Mouse (Mus musculus) hindbrain, embryonic 15.5 days (tissue): ENCODE data around the gene Calhm1. TPM values are rescaled to one million over a fixed set of nuclear protein-coding genes. Genes with fewer than 3 reads are reported as not detected.
"Not testable (repeated sequence)": the region's sequence is repeated elsewhere in the genome, so short reads cannot be mapped to it uniquely, and the experiment has no call there.

ENCODE experiments used
- ATAC-seq: fragments of 200-750 bp; cut with Nextera tagmentation; 2 replicates; pipeline ENCODE4 v1.8.0; 2017; ENCODE audit warnings: low read depth, moderate number of reproducible peaks, moderate TSS enrichment; ENCODE audit not compliant: low FRiP score
- H3K27ac ChIP-seq: fragments of 300-500 bp; sonication (generic); replicated peaks from 2 replicates; pipeline ENCODE4 v1.5.1; 2015; ENCODE audit warnings: mild to moderate bottlenecking, inconsistent platforms
- H3K27me3 ChIP-seq: fragments of 300-500 bp; sonication (generic); 2 replicates; pipeline ENCODE4 v1.6.1; 2015; ENCODE audit warnings: control low read depth, inconsistent platforms
- H3K36me3 ChIP-seq: fragments of 300-500 bp; sonication (generic); 2 replicates; pipeline ENCODE4 v1.6.1; 2015; ENCODE audit warnings: control low read depth, inconsistent platforms
- H3K4me1 ChIP-seq: fragments of 300-500 bp; sonication (generic); replicated peaks from 2 replicates; pipeline ENCODE4 v1.6.1; 2015; ENCODE audit warnings: control low read depth, inconsistent platforms
- H3K4me2 ChIP-seq: fragments of 300-500 bp; sonication (generic); 2 replicates; pipeline ENCODE4 v1.6.1; 2015; ENCODE audit warnings: moderate library complexity, mild to moderate bottlenecking, inconsistent platforms
- H3K4me3 ChIP-seq: fragments of 300-500 bp; sonication (generic); 2 replicates; pipeline ENCODE4 v1.5.1; 2015; ENCODE audit warnings: mild to moderate bottlenecking, inconsistent platforms
- H3K9ac ChIP-seq: fragments of 300-500 bp; sonication (generic); 2 replicates; pipeline ENCODE4 v1.6.1; 2015; ENCODE audit warnings: inconsistent platforms
- H3K9me3 ChIP-seq: fragments of 300-500 bp; sonication (generic); 2 replicates; pipeline ENCODE4 v1.6.1; 2016; ENCODE audit warnings: control low read depth, inconsistent platforms
- WGBS: fragments of 180-500 bp; shearing (Covaris S2); methylation state at CpG from one replicate; pipeline ENCODE4 v1.1.7; 2015; 5-methylcytosine and 5-hydroxymethylcytosine counted together
- polyA plus RNA-seq: library from polyadenylated mRNA; unstranded; fragments of >200 nt; fragmentation: Nextera tagmentation; extraction: Ambion mirVana; gene quantifications from 2 replicates; pipeline ENCODE4 v1.2.1, GENCODE M21; 2015

Gene Calhm1
- polyA plus RNA-seq, 1 experiment from 2014 or later = not detected

GRCm38 (mm10) chr19:47149854-47150253 is 5.8 kb upstream of the Calhm1 start:
- H3K9ac ChIP-seq = no peak overlapping the region
- ATAC-seq = no peak
- H3K4me2 ChIP-seq = no peak overlapping the region
- no peaks in the 10 kb centered on the region for H3K9me3 ChIP-seq
- 68% methylated on average over 4 of the region's 4 CpGs for WGBS
- H3K4me3 ChIP-seq = no peak overlapping the region
- no peak overlapping the region for H3K27ac ChIP-seq
- peaks cover 9% of the 10 kb centered on the region for H3K4me1 ChIP-seq
- H3K27me3 ChIP-seq = no peaks in the 10 kb centered on the region
- H3K36me3 ChIP-seq = no peaks in the 10 kb centered on the region

DNA sequence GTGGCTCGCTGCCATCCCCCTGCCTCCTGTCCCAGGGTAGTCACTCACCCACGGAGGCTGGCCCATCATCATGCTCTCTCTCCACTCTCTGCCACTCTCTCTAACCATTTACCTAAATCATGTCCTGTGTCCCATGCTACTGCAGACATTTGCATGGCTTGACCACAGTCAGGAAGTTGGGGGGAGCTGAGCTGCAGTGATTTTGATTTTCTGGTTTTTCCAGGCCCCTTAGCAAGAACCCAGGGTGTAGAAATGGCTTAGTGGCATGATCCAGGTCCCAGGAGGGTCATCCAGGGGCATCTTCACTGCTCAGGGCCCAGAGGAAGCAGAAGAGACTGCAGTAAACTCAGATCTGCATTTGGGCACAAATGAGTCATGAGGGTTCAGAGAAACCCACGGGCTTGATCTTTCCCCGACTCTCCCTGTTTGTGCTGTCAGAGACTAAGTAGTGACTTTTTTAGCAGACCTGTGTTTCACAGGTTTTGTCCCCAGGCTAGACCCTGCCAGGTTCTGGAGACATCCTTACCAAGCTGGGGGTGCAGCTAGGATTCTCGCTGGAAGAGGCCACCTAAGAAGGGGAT is 4.3 kb upstream of the Calhm1 start:
- H3K9me3 ChIP-seq = no peaks in the 10 kb centered on the region
- no peaks in the 10 kb centered on the region for H3K27me3 ChIP-seq
- H3K4me2 ChIP-seq = no peak overlapping the region
- no peak overlapping the region for H3K27ac ChIP-seq
- no peak overlapping the region for H3K4me3 ChIP-seq
- H3K4me1 ChIP-seq = peaks cover 9% of the 10 kb centered on the region
- no peak overlapping the region for H3K9ac ChIP-seq
- WGBS = 79% methylated on average over 5 of the region's 5 CpGs
- H3K36me3 ChIP-seq = no peaks in the 10 kb centered on the region
- no peak for ATAC-seq

DNA sequence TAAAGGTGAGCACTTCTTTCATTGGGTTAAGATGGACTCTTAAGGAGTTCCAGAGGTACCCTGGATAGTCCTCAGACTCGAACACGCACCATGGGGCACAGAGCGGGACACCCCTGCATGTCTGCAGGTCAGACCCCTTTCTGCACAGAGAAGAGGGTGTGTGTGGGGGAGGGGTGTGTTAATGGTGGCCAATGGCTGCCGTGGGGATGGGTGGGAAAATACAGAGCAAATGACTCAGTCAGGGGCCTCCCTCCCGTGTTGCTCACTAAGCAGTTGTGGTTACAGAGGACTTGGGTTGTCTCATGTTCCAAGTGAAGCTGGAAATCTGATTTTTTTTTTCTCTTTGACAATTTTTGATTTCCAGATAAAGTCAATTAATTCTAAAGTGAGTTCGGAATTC is 1.6 kb downstream of the Calhm1 start:
- Histone ChIP-seq H3K27me3 (no peaks in the 10 kb centered on the region), H3K27ac (no peak overlapping the region), H3K9ac (no peak overlapping the region), H3K9me3 (no peaks in the 10 kb centered on the region), H3K4me1 (peaks cover 12% of the 10 kb centered on the region), H3K36me3 (no peaks in the 10 kb centered on the region), H3K4me3 (no peak overlapping the region), H3K4me2 (no peak overlapping the region)
- 85% methylated on average over 6 of the region's 6 CpGs for WGBS
- ATAC-seq = no peak

GRCm38 (mm10) chr19:47139611-47140010 is 4.4 kb downstream of the Calhm1 start:
- not testable (repeated sequence) for H3K9ac ChIP-seq, H3K9me3 ChIP-seq, H3K4me2 ChIP-seq, H3K4me3 ChIP-seq, H3K36me3 ChIP-seq, H3K27me3 ChIP-seq, ATAC-seq, H3K27ac ChIP-seq
- peaks cover 17% of the 10 kb centered on the region for H3K4me1 ChIP-seq
- 45% methylated on average over 7 of the region's 7 CpGs for WGBS

DNA sequence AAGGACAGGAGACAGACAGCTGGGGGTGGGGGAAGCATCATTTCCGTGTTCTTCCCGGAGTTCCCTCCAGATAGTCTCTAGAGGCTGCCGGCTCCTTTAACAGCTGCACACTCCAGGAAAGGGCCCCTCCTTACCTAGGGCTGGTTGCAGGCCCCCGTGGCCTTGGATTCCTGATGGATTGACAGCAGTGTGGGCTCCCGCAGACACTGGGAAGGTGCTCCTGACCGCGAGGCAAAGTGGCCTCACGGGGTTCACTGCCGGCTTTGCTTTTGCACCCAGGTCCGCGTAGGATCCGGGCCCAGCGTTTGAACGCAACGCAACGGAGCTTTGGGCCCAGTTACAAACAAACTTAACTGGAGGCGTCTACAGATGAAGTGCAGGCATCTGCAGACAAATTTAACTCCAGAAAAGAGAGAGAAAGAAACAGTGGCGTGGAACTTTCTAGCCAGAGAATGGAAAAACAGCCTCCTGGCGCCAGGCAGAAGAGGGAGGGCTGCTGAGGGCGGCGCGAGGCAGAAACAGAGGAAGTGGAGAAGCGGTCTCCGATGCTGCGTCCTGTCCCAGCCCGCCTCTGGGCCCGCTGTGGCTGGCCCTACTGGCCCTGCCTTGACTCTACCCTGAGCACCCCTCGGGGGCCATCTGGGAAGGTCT is 6.2 kb downstream of the Calhm1 start, which contains the start of gene Calhm2:
Calhm2 (minus strand) TSS at position 524 of the 651 bp plus-strand sequence.
- H3K9me3 ChIP-seq = no peaks in the 10 kb centered on the region
- no peaks in the 10 kb centered on the region for H3K36me3 ChIP-seq
- H3K27me3 ChIP-seq = no peaks in the 10 kb centered on the region
- H3K27ac ChIP-seq = no peak within 1 kb of the TSS
- peak; percentile 28; the same call in 1 of the 2 replicates for ATAC-seq
- whole genome bisulfite sequencing = 14% methylated on average over 27 of the region's 28 CpGs
- peak within 1 kb of the TSS; percentile 48 for H3K4me2 ChIP-seq
- peak within 1 kb of the TSS; percentile 27 for H3K4me3 ChIP-seq
- 0 out of 2 replicates have a peak within 1 kb of the TSS, but pooled peaks have one; percentile 9 for H3K9ac ChIP-seq
- H3K4me1 ChIP-seq = peaks cover 17% of the 10 kb centered on the region

DNA sequence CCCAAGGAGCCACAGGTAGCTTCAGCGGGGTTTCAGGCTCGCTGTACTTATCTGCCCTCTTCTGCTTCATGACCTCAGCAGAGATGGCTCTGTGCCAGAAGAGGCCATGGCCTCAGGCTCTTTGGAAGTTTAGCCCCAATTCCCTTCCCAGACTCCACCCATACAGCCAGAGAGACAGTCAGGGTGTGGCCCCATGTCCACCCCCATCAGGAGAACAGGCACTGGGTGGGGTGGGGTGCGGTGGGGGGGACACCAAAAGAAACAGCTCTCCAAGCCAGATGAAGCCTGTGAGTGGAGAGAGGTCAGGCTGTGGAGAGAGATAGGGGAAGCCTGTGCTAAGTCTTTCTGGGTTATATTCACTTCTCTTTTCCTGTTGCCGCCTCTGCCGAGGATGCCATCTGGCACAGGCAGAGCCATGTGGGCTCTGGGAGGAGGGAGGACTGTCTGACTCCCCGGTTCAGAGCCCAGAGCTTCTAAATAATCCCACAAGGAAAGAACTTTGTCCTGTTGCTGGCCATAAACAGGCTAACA is 6.9 kb downstream of the Calhm1 start:
- 49% methylated on average over 6 of the region's 6 CpGs for WGBS
- peak overlapping the region; percentile 27 for H3K4me3 ChIP-seq

GRCm38 (mm10) chr19:47136170-47136569 is 7.9 kb downstream of the Calhm1 start:
- Histone ChIP-seq H3K4me3 (no peak overlapping the region), H3K4me2 (no peak overlapping the region), H3K27ac (no peak overlapping the region), H3K27me3 (no peaks in the 10 kb centered on the region), H3K9me3 (no peaks in the 10 kb centered on the region), H3K4me1 (peaks cover 17% of the 10 kb centered on the region), H3K9ac (no peak overlapping the region), H3K36me3 (peaks cover 4% of the 10 kb centered on the region)
- 85% methylated on average over 5 of the region's 5 CpGs for WGBS
- ATAC-seq = no peak

More for the DNA sequence above, 6.9 kb downstream of the Calhm1 start:
- Histone ChIP-seq H3K27me3 (no peaks in the 10 kb centered on the region), H3K4me1 (peaks cover 17% of the 10 kb centered on the region), H3K36me3 (no peaks in the 10 kb centered on the region), H3K27ac (no peak overlapping the region), H3K9ac (no peak overlapping the region), H3K9me3 (no peaks in the 10 kb centered on the region), H3K4me2 (peak overlapping the region; percentile 48)
- ATAC-seq = no peak

GRCm38 (mm10) chr19:47135568-47135967 is 8.5 kb downstream of the Calhm1 start:
- no peak for ATAC-seq
- H3K4me1 ChIP-seq = peaks cover 17% of the 10 kb centered on the region
- H3K36me3 ChIP-seq = peaks cover 10% of the 10 kb centered on the region
- no peak overlapping the region for H3K4me3 ChIP-seq
- H3K9ac ChIP-seq = no peak overlapping the region
- no peaks in the 10 kb centered on the region for H3K27me3 ChIP-seq
- H3K4me2 ChIP-seq = no peak overlapping the region
- H3K9me3 ChIP-seq = no peaks in the 10 kb centered on the region
- 95% methylated on average over 17 of the region's 17 CpGs for WGBS
- H3K27ac ChIP-seq = no peak overlapping the region

DNA sequence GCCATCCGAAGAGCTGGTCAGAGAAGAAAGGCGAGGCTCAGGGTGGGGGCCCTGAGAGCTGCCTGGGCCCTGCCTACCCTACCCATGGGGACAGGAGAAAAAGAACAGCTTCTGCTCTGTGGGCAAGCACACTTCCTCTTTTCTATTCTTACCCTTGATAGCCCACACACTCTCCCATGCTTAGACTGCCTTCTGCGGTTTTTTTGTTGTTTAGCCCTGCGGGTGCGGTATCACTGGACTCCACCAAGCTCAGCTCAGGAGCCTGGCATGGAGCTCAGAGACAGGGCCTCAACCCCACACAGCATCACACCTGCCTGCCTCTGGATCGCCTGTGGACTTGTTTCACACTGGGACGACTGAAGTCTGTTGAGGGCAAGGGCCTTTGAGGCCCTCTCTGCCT is 10.9 kb downstream of the Calhm1 start:
- H3K4me1 ChIP-seq = peaks cover 12% of the 10 kb centered on the region
- H3K36me3 ChIP-seq = peaks cover 34% of the 10 kb centered on the region
- H3K4me3 ChIP-seq = no peak overlapping the region
- no peak overlapping the region for H3K4me2 ChIP-seq
- no peaks in the 10 kb centered on the region for H3K9me3 ChIP-seq
- H3K9ac ChIP-seq = no peak overlapping the region
- no peak for ATAC-seq
- no peak overlapping the region for H3K27ac ChIP-seq
- WGBS = 90% methylated on average over 7 of the region's 7 CpGs
- no peaks in the 10 kb centered on the region for H3K27me3 ChIP-seq

- H3K36me3 ChIP-seq = peaks cover 54% of the 10 kb centered on the region
- H3K27me3 ChIP-seq = no peaks in the 10 kb centered on the region
- H3K9me3 ChIP-seq = no peaks in the 10 kb centered on the region
- no peak overlapping the region for H3K9ac ChIP-seq
- no peak overlapping the region for H3K4me3 ChIP-seq
- WGBS = 94% methylated on average over 15 of the region's 15 CpGs
- H3K27ac ChIP-seq = no peak overlapping the region
- no peak for ATAC-seq
- H3K4me2 ChIP-seq = no peak overlapping the region
- H3K4me1 ChIP-seq = no peaks in the 10 kb centered on the region
Observed at GRCm38 (mm10) chr19:47130551-47131125, 13.4 kb downstream of the Calhm1 start.

- Histone ChIP-seq H3K4me2 (no peak overlapping the region), H3K9ac (no peak overlapping the region), H3K36me3 (peaks cover 69% of the 10 kb centered on the region), H3K27ac (no peak overlapping the region), H3K4me3 (no peak overlapping the region), H3K4me1 (no peaks in the 10 kb centered on the region), H3K27me3 (no peaks in the 10 kb centered on the region), H3K9me3 (no peaks in the 10 kb centered on the region)
- ATAC-seq = no peak
- 92% methylated on average over 11 of the region's 11 CpGs for WGBS
Observed at GRCm38 (mm10) chr19:47128835-47129234, 15.2 kb downstream of the Calhm1 start.

GRCm38 (mm10) chr19:47128164-47128563 is 15.9 kb downstream of the Calhm1 start:
- H3K4me1 ChIP-seq = no peaks in the 10 kb centered on the region
- ATAC-seq = no peak
- no peak overlapping the region for H3K27ac ChIP-seq
- no peaks in the 10 kb centered on the region for H3K9me3 ChIP-seq
- WGBS = 95% methylated on average over 10 of the region's 10 CpGs
- H3K27me3 ChIP-seq = no peaks in the 10 kb centered on the region
- H3K4me2 ChIP-seq = no peak overlapping the region
- no peak overlapping the region for H3K9ac ChIP-seq
- no peak overlapping the region for H3K4me3 ChIP-seq
- peaks cover 69% of the 10 kb centered on the region for H3K36me3 ChIP-seq
